Mouse (Mus musculus) gastrocnemius, adult 18-20 months (tissue): ENCODE results near the gene A930017K11Rik. TPM values are rescaled to one million over a fixed set of nuclear protein-coding genes. Genes with fewer than 3 reads are reported as not detected.

Source experiments
- DNase-seq: peaks from one replicate; pipeline ENCODE4 v3.0.0; 2021; ENCODE audit warnings: low spot score
- long read RNA-seq, 2 experiments: library from polyadenylated mRNA; stranded (forward); transcript quantifications; one replicate each; pipeline ENCODE4 v2.0.0; 2021
- total RNA-seq, 2 experiments: library from RNA; stranded (reverse); gene quantifications; 2 replicates each; pipeline ENCODE4 v1.2.3; 2021

A930017K11Rik gene
- total RNA-seq = not detected
- long read RNA-seq, experiment 1 = 0 reads
- long read RNA-seq, experiment 2 = 0 reads

DNA sequence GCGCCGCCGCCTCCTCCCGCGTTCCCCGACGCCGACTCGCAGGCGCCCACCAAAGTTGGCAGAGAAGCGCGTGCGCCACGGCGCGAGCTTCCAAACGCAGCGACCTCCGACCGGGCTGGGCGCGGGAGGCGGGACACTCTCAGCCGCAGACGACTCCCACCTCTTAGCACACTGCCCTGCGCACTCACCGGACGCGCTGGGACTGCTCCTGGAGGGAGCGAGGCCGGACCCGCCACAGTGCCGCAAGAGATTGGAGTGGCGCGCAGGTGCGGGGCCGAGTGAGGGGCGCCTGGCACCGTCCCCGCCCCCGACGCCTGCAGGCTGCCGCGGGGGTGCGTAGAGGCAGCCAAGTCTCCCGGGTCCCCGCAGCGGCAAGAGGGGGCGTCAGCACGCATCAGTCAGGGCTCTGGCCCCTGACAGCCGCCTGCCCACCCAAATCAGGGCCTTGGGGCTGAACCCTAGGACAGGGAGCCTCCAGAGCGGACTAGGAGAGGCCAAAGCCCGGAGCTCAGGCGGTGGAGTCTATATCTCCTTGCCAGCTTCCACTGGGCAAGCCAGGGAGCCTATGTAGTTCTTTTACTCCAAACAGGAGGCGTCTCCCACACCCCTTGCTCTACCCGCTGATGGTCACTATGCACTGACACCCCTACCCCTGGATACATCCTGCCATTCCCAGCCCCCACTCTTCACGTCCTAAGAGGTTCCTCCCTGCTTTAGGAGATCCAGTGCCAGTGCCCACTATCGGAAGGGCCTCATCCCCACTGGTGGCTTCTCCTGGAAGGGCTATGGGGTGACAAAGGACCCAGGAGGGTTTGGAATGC, at the start of gene A930017K11Rik:
Gene A930017K11Rik, minus strand, starts transcription at position 763 of the 821 bp plus-strand sequence.
- DNase-seq = no peak

GRCm38 (mm10) chr17:25998425-25998824, 46.1 kb upstream of the A930017K11Rik start:
- DNase-seq = no peak

DNA sequence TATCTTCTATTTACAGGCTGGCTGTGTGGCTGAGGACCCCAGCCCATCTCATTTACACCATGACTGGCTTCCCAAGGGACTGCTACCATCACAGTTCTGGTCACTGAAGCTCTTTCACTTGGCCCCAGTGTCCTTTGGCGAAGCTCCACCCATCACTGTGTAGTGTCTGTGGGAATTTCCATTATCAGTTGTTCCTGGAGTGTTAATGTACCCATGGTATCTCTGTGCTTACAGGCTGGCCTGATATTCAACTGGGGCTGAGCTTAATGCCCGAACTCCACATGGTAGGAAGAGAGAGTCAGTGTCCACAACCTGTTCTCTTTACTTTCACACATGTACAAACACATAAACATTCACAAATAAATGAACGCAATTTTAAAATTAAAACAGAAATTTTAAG, 41.1 kb upstream of the A930017K11Rik start:
- DNase-seq = no peak

DNA sequence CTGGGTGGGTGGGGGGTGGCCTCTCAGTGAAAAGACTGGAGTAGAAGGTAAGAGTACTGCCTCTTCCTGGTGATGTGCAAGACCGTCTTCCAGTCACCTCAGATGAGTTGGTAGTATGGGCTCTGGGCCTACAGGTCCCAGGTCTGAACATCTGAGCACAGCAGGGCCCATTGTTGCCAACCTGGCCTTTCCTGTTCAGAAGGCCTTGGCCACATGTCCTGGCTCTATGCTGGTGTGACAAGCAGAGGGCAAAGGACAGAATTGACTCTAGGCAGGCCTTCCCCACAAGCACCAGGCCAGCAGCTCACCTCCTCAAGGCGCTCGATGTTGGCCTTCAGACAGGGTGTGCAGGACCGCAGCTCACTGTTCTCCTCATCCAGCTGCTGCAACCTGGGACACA, 39.9 kb upstream of the A930017K11Rik start:
- DNase-seq = no peak

GRCm38 (mm10) chr17:25990331-25990730, 38.0 kb upstream of the A930017K11Rik start:
- DNase-seq = no peak

DNA sequence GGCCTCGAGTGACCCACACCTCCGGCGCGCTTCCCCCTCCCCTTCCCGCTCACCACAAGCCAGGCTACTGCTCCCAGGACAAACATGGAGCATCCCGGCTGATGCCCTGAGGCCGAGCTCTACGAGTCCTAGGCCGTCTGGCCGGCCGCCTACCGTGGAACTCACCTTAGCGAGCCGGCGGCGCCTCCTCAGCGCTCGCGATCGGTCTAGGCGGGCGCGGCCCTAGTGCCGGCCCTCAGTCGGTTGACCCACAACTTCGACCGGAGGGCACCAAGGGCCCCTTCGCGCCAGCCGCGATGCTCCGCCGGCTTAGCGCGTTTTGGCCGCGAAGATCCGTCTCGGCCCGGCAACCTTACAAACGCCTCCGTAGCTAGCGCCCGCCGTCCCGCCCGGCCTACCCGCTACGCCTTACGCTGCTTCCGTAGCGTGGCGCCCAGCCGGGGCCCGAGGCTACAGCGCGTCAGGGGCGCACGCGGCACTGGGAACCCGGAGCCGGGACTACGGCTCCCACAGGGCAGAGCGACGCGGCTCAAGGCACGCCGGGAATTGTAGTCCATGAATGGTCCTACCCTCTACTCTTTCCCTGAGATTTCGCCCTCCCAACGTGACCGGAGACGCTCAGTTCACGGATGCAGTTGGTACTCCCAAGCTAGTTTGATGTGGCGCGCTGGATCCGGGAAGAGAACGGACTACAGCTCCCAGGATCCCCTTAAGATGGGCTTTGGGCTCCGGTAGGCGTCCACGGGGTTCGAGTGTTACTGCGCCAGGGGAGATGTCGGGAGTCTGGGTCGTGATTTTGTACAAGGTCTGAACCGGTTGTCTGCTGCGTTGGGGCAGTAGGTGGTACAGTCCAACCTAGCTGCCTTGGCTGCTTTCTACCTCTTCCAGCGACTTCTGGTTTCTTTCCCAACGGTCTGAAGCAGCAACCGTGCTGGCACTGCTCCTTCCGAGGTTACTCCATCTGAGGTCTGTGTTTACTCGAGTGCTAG, 33.2 kb upstream of the A930017K11Rik start, which contains the start of gene Capn15:
Gene Capn15, minus strand, starts transcription at position 491 of the 989 bp plus-strand sequence.
- DNase-seq = peak; percentile 92

- DNase-seq = no peak
Measured at GRCm38 (mm10) chr17:25984556-25985305, 32.4 kb upstream of the A930017K11Rik start.

GRCm38 (mm10) chr17:25984066-25984465, 31.7 kb upstream of the A930017K11Rik start:
- no peak for DNase-seq

DNA sequence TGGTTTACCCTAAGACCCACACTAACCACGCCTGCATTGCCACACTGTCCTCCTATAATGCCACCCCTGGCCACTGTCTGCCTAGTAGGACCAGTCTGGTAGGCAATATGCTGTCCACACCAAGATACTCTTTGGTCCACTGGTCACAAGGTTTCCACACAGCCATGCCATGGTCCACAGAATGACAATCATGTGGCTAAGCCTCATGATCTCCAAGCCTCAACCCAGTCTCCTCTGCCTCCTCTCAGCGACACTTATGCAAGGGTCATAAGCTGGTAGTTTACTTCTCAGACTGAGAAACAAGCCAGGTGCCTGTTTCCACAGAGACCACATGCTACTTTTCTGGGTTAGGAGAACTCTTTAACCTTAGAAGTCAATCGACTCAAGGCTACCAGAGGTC, 30.5 kb upstream of the A930017K11Rik start:
- DNase-seq = no peak

- DNase-seq = peak; percentile 65
Measured at GRCm38 (mm10) chr17:25980854-25981253, 28.5 kb upstream of the A930017K11Rik start.

DNA sequence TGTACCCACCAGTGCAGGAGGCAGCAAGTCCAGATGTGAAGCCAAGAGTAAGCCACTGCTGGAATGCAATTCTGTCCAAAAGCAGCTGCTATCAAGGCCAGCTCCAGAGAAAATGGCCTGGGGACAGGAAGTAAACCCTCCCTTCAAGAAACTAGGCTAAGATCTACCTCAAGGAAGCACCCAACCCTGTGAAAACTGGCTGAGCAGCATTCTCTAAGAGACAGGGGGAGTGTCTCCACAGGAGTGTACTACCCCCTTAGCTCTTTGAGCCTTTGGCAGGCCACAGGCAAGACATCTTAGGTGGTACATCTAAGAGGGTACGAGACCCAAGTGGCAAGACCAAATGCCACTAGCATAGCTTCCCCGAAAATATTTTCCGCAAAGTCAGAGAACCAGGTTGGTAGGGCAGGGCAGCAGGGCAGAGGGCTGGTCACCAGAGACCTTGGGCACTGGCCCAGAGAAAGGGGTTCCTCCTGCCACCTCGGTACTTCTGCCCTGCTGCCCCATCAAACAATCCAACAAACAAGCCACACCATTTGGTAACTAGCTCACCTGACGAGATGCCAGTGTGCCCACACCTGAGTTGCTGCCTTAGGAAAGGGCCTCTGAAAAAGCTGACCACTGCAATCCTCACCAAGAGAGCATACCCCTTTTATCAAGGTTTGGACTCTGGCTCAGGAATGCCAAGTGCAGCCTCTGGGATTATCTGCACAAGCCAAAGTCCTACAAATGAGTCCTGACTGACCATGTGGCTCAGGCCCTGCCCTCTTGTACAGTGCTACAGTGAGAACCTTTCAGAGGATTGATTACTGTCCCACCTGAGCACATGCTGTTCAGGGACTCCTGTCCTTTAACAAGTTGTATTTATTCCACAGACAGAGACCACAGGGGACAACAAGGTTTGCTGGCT, 27.7 kb upstream of the A930017K11Rik start:
- no peak for DNase-seq

DNA sequence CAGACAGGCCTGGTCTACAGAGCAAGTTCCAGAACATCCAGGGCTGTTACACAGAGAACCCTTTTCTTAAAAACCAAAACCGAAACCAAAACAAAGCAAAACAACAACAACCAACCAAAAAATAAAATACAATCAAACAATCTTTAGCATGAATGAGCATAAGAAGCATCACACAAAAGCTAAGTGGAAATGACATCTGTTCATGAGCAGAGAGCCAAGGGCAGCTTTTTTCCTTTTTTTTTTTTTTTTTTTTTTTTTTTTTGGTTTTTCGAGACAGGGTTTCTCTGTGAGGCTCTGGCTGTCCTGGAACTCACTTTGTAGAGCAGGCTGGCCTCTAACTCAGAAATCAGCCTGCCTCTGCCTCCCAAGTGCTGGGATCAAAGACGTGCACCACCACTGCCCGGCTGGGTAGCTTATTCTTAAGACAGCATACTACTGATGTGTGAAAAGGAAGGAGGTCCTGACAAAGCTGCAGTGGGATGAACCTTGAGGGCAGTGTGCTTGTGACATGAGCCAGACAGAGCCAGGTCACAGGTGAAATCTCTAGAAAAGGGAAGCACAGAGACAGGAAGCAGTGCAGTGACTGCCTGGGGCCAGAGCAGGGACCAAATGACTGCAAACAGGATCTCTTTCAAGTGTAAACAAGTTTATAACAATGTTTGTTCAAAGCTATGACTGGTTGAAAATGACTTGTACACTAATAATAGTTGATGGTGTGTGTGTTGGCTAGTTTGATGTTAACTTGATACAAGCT, 18.8 kb upstream of the A930017K11Rik start:
- no peak for DNase-seq

GRCm38 (mm10) chr17:25970448-25970847, 18.1 kb upstream of the A930017K11Rik start:
- no peak for DNase-seq

- no peak for DNase-seq
Measured at GRCm38 (mm10) chr17:25968176-25968575, 15.8 kb upstream of the A930017K11Rik start.

DNA sequence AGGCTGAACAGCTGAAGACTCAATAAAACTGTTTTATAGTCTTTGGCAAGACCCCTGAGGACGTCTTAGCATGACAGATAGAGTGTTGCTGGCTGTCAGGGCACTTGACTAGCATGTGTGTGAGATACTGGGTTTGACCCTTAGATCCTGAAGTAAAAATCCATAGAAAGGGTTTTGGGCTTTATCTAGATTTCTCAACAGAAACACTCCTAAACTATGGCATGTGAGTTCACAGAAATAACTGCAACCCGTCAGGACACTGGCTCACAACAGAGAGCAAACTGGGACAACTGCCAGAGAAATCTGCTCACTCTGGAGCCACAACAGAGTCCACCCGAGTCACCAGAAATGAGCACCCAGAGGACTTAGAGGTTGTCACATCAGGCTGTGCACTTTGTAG, 15.3 kb upstream of the A930017K11Rik start:
- no peak for DNase-seq

DNA sequence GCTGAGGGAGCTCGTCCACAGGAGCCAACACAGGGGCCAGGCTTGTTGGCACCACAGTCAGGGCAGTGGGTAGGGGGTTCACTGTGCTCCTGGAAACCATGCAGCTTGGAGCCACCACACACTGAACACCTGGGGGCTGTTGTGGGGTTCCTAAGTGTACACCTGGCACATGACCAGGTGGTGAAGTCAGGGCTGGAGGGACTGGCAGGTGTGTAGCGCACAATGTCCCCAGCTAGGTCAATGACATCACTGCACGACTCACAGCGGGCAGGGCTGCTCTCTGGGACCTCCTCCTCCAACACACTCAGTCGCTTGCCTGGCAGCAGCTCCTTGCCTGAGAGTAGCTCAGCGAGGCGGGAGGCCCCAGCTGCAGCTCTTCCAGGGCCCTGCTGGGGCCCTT, 11.9 kb upstream of the A930017K11Rik start:
- no peak for DNase-seq

- no peak for DNase-seq
Measured at GRCm38 (mm10) chr17:25962413-25962905, 10.1 kb upstream of the A930017K11Rik start.

DNA sequence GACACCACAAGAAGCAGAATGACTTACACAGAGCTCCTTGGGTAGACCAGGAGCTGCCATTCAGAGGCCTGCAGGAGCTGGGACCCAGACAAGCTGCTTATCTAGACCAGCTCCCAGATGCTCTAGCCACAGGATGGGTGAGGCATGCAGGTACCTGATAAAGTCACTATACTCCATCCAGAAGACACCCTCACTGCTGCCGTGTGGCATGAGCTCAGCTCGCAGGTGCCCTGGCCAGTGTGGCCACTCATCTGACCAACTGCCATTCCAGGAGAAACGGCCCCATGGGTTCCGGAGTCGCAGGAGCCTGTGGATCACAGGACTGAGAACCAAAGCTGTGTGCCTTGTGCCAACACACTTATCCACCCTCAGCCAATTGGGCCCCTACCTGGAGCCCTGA, 9.2 kb upstream of the A930017K11Rik start:
- DNase-seq = no peak
